Mouse (Mus musculus) retina, postnatal 7 days (tissue): ENCODE data around the gene Gpr132.

ENCODE experiments used
- DNase-seq: peaks from one replicate; pipeline ENCODE4 v3.0.0-alpha.2; 2012; ENCODE audit warnings: low read depth, low spot score

The Gpr132 gene

GRCm38 (mm10) chr12:112868178-112869087 lies at the start of gene Gpr132:
Gene Gpr132 (minus strand): TSS chr12:112868228.
- DNase-seq: no peak

GRCm38 (mm10) chr12:112917486-112917885 lies 49.5 kb upstream of the Gpr132 start:
- DNase-seq: no peak

GRCm38 (mm10) chr12:112916698-112917400 lies 48.8 kb upstream of the Gpr132 start:
- no peak for DNase-seq

- no peak for DNase-seq
Measured at GRCm38 (mm10) chr12:112915587-112915986, 47.6 kb upstream of the Gpr132 start.

- DNase-seq: no peak
Measured at GRCm38 (mm10) chr12:112914527-112914926, 46.5 kb upstream of the Gpr132 start.

- no peak for DNase-seq
Measured at GRCm38 (mm10) chr12:112912951-112913745, 45.1 kb upstream of the Gpr132 start.

GRCm38 (mm10) chr12:112911701-112912100 lies 43.7 kb upstream of the Gpr132 start:
- DNase-seq: no peak

- no peak for DNase-seq
Measured at GRCm38 (mm10) chr12:112908991-112909390, 41.0 kb upstream of the Gpr132 start.

- DNase-seq: no peak
Measured at GRCm38 (mm10) chr12:112905001-112905400, 37.0 kb upstream of the Gpr132 start.

GRCm38 (mm10) chr12:112903941-112904340 lies 35.9 kb upstream of the Gpr132 start:
- no peak for DNase-seq

GRCm38 (mm10) chr12:112900641-112901040 lies 32.6 kb upstream of the Gpr132 start:
- no peak for DNase-seq

- DNase-seq: no peak
Measured at GRCm38 (mm10) chr12:112898960-112899359, 30.9 kb upstream of the Gpr132 start.

- DNase-seq: no peak
Measured at GRCm38 (mm10) chr12:112898351-112898750, 30.3 kb upstream of the Gpr132 start.

- peak; percentile 51 for DNase-seq
Measured at GRCm38 (mm10) chr12:112897522-112898212, 29.6 kb upstream of the Gpr132 start.

GRCm38 (mm10) chr12:112894969-112895368 lies 26.9 kb upstream of the Gpr132 start:
- no peak for DNase-seq

- DNase-seq: no peak
Measured at GRCm38 (mm10) chr12:112894303-112894884, 26.4 kb upstream of the Gpr132 start.

- DNase-seq: no peak
Measured at GRCm38 (mm10) chr12:112885465-112885864, 17.4 kb upstream of the Gpr132 start.

- no peak for DNase-seq
Measured at GRCm38 (mm10) chr12:112881301-112881815, 13.3 kb upstream of the Gpr132 start.

GRCm38 (mm10) chr12:112880661-112881060 lies 12.6 kb upstream of the Gpr132 start:
- no peak for DNase-seq

GRCm38 (mm10) chr12:112879731-112880130 lies 11.7 kb upstream of the Gpr132 start:
- no peak for DNase-seq

GRCm38 (mm10) chr12:112877607-112878020 lies 9.6 kb upstream of the Gpr132 start:
- no peak for DNase-seq
